Mouse (Mus musculus): ENCODE measurements at regions not wholly inside any gene's neighbourhood (a gene's known extent, or its start where the extent isn't known, plus 50 kb on each side); places are given as distances from the start of the nearest gene placed in this dataset.
"Not testable (repeated sequence)": the region's sequence is repeated elsewhere in the genome, so short reads cannot be mapped to it uniquely, and the experiment has no call there.

DNA sequence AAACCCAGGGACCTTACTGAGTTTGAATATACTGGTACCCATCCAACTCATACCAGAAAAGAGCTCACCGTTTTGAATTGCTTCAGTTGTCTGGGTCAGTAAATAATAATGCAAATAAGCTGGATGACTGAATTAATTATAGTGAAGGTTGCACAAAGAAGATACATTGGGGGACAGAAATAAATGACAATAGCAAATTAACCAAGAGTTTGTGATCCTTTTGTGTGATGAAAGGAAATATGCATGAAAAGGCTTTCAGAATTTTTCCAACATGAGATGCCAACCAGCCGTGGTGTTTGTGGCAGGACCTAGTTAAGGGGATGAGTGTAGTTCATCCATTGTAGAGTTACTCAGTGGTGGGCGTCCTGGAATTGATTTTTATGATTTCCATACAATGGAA lies 186.5 kb upstream of the Pik3r1 start:
- ATAC-seq: no peak

GRCm38 (mm10) chr13:101955806-101956418 lies 187.9 kb upstream of the Pik3r1 start:
- no peak for ATAC-seq

DNA sequence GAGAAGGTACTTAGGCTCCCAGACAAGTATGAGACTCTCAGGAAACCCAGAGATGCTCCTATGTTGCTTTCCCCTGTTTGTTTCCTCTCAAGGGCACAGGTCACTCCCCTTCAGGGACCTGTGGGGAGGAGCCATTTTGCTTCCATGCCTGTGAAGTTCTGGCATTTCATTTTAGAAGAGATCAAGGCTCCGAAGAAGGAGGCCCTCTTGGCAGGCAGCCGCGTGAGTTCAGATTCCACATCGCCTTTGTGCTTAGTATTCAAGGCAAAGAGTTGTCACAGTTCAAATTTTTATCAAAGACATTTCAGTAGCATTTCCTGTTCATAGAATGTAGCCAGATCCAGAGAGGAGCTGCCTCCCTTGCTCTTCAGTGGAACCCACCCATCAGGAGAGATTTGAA lies 189.8 kb upstream of the Pik3r1 start:
- ATAC-seq: no peak

- no peak for ATAC-seq
Observed at GRCm38 (mm10) chr13:101965537-101965936, 197.5 kb upstream of the Pik3r1 start.

DNA sequence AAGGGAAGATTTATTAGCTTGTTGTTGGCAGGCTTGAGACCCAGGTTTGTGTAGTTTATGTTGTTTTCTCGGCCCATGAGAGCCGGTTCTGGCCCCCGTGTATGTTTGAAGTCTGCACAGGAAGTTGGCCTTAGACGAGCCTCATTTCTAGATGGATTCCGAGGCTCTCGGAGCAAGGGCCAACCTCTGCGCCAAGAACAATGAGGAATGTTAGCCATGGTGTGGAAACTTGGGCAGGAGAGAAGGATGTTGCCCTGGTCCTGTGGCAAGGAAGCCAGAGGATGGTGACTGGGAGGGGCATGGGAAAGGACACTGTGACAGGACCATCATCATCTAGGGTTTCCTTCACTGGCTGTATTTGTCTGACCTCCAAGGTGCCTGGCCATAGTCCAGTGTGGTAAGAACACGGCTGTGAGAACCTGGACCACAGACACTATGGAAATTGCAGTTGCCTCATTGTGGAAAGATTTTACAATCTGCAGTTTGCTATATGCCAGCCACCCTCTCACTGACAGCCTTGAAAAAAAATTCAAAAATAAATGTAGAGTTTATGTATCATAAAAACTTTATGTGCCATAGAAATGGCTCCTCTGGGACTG lies 198.9 kb upstream of the Pik3r1 start:
- ATAC-seq: no peak

DNA sequence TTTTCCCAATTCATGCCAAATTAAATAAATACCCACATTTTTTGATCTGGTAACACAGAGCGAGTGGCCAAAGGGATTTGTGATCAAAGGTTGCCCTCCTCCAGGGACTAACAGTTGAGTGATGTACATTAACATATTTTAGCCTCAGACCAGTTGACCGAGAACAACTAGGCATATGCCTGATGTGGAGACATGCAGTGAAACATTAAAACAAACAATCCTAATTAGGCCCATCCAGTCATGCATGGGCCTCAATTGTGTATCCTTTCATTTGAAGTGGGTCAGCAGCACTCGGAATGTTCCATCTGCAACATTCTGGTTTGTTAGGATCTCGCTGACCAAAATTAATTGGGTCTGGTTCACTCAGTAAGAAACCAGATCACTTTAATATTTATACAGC lies 199.4 kb upstream of the Pik3r1 start:
- no peak for ATAC-seq

DNA sequence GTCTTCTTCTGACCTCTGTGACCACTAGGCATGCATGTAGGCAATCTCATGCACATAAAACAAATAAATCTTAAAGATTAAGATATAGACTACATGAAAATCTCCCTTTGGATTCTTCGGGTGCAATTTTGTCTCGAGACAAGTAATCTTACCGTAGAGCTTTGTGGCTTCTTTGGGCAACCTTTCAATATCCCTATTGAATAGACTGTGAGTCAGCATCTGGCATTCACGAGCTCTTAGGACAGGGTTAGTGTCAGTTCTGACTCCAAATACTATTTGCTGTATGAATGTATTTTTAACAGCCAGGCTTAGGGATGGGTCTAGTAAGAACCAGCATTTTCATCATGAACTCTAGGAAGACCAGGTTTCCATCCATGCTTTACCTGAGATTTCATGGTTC lies 208.7 kb upstream of the Pik3r1 start:
- ATAC-seq: no peak

DNA sequence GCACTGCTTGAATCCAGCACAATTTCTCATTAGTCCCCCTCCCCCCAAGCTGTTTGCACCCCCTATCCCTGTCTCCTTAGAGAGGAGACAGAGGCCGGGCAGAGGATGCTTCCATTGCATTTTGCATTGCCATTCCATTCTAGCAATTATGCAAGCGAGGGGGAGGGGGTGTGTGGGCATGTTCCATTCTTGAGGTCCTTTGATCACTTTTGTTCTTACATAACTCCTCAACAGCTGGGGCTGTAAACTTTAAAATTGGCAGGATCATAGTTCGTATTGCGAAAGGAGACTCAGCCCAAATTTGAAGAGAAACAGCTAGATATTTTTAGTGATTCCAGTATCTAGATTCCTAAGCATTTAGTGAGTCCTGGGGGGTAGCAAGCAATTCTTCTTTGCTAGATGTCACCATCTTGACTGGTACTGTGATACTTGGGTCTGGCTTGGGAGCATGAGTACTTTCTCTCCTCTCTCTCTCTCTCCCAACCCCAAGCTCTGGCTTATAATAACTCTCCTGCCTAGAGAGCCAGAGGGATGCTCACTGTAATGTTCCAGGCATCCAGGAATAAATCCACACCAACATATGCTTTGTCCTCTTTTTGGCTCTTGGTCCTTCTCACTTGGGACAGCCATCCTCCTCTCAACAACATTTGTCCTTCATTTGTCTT lies 212.3 kb upstream of the Pik3r1 start:
- ATAC-seq: no peak

- no peak for ATAC-seq
Observed at GRCm38 (mm10) chr13:101988637-101989413, 220.8 kb upstream of the Pik3r1 start.

- ATAC-seq: no peak
Observed at GRCm38 (mm10) chr13:101991729-101992128, 223.7 kb upstream of the Pik3r1 start.

DNA sequence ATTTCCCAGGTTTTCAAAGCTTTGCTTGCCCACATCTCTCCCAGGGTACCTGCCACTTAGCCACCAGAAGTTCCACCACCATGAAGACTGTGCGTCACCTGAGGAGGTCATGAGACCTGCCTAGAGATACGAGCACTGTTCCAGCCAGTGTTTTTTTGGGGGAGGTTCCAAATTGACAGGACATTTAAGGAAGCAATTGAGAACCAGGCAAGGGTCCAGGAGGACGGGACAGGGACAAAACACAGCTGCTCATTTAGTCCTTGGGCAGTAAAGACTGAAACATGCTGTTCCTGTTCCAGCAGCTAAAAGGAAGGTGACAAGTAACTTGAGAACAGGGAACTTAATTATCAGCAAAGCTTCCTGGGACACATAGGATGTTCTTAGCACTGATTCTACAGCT lies 226.8 kb upstream of the Pik3r1 start:
- ATAC-seq: no peak

DNA sequence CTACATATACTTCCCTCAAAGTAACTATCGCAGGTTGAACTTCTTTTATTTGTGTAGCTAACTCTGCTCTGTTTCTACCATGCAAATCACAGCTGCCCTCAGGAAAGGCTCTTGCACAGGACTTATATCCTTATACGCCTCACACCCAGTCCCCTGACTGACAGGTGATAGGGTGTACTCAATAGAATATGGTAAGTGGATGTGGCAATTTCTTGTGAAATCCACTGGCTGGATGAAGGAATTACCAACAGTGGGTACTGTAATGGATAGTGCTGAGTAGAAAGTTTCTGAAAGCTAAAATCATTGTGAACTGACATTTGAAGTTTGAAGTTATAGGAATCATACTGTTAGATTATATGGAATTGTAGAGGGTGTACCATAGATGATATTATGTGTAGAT lies 227.5 kb upstream of the Pik3r1 start:
- ATAC-seq: no peak

DNA sequence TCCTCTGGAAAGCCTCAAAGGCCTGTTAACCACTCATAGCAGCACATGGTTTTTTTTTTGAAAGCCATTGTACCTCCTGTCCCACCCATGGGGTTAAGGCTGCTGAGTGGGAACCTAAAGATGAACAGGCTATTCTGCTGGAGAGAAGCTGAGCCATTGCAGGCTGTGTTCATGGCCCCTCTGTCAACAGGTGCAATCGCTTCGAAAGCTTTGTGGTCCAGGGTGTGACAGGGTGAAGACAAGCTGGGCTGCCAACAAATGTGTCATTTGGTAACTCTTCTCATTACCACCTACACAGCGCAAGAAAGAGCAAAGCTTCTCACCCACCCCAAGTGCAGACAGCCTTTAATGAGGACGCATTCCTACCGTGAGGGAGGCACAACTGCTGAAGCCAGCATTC lies 228.1 kb upstream of the Pik3r1 start:
- ATAC-seq: no peak

DNA sequence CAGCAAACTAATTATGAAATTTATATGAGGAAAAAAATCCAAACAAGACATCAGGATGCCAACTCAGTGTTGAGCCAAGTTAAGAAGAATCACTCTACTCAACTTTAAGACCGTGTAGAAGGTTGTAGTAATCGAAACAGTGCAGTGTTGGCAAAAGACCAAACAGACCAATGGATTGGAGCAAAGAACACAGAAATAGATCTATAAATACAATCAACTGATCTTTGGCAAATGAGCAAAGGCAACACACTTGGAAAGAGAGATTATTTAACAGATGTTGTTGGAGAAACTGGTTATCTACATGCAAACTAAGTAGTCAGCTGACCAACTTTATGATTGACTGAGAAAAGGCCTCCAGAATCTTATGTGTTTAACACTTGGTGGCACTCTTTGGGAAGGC lies 229.4 kb upstream of the Pik3r1 start:
- ATAC-seq: no peak

DNA sequence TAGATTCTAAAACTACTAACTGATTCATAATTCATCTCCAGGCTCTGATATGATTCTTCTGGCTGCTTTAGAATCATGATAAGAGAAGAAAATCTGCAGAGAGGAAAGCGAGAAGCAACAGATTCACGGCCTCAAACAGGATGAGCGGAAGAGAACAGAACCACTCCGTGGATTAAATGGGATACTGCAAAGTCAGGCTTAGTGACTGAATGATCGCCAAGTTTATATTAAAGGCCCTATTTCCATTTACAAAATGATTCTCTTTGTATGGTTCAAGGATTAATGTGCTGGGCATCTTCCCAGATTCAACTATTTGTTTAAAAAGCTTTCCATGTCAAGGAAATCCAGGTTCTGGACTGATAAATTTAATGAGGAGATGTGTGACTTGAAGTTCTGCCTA lies 238.5 kb upstream of the Pik3r1 start:
- no peak for ATAC-seq

DNA sequence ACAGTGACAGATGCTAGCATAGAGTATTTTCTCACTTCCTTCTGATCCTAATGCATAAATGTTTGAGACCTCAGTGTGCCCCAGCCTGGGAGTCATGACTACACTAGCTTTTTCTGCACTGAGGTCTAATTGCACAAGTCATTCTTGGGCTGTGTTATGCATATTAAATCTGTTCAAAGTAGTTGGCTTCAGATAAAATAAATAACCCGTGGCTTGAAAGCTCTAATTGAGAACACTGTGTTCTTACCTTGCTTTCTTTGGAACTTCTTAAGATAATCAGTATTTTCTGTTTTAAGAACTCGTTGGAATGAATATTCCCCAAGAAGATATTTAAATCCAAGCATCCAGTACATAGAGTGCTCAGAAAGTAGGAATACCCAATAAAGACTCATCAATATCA lies 243.9 kb upstream of the Pik3r1 start:
- no peak for ATAC-seq

- no peak for ATAC-seq
Observed at GRCm38 (mm10) chr13:102014514-102014913, 246.5 kb upstream of the Pik3r1 start.

DNA sequence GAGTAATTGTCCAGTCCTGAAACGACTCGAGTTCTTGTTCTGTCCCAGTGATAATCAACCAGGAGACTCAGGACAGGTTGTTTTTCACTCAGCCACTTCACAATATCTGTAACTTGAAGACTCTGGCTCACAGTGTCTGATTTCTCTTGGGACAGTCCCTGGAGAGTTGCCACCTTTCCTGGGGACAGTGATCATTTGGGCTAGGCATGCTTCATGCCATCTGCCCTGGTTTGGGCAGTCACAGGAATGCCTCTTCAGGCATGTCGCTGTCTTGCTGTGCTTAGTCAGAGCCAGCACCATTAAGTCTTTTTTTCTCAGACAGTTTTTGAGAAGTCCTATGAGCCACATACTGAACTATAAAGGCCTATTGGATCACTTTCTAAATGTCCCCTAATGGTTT lies 246.9 kb upstream of the Pik3r1 start:
- no peak for ATAC-seq

- ATAC-seq: no peak
Observed at GRCm38 (mm10) chr13:102016518-102016917, 248.5 kb upstream of the Pik3r1 start.

- no peak for ATAC-seq
Observed at GRCm38 (mm10) chr13:102022273-102022672, 254.3 kb upstream of the Pik3r1 start.

DNA sequence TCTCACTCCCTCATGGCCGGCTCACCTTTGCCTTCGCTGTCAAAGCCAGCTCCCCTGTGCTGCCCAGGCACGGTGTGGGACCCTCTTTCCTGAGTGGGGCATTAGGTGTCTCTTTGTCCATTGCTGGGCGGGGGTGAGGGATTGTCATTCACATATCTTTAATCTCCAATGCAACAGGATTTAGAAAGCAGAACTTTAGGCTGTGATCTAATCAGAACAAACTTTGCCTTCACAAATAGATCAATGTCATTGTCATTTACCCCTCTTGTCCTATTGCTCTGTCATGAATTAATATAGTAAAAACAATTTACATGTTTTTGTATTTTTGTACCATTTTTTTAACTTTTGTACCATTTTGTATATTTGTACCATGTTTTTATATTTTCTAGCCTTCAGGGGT lies 254.7 kb upstream of the Pik3r1 start:
- ATAC-seq: no peak

GRCm38 (mm10) chr13:102023624-102024023 lies 255.6 kb upstream of the Pik3r1 start:
- no peak for ATAC-seq

GRCm38 (mm10) chr13:102025138-102025537 lies 257.1 kb upstream of the Pik3r1 start:
- ATAC-seq: no peak

DNA sequence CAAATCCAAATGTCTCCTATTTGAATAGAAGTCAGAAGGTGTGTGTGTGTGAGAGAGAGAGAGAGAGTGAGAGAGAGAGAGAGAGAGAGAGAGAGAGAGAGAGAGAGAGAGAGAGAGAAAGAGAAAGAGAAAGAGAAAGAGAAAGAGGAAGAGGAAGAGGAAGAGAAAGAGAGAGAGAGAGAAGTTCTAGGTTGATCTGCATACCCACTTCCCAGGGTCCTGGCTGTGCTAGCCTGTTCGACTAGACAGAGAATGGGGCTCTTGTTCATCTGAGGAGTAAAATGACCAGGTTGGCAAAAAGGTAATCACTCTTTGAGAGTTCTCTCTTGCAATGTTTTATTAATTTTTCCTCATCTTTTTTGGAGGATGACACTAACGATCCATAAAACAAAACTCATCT lies 257.5 kb upstream of the Pik3r1 start:
- ATAC-seq: not testable (repeated sequence)

Measured in activated CD4-positive, CD25-positive, alpha-beta regulatory T cell, adult 4 months (primary cell).